Mouse (Mus musculus) heart, embryonic 14.5 days (tissue): Measurements from ENCODE around the gene N4bp2. TPM values are rescaled to one million over a fixed set of nuclear protein-coding genes. Genes with fewer than 3 reads are reported as not detected.
A peak's percentile ranks its signal among the peaks of the same experiment; 100 is the strongest.
"Not testable (repeated sequence)": the region's sequence is repeated elsewhere in the genome, so short reads cannot be mapped to it uniquely, and the experiment has no call there.

Experiments
- ATAC-seq: fragments of 200-750 bp; cut with Nextera tagmentation; 2 replicates; pipeline ENCODE4 v1.8.0; 2017; ENCODE audit warnings: low read depth, moderate TSS enrichment; ENCODE audit not compliant: insufficient number of reproducible peaks, insufficient read depth, low FRiP score
- H3K27ac ChIP-seq, 2 experiments: fragments of 200-500 bp in 1 of 2; fragments of 300-500 bp in 1 of 2; sonication (generic) in 1 of 2; replicated peaks in 1 of 2; 2 replicates each; pipeline ENCODE4 v1.5.1; 2012 to 2014; ENCODE audit warnings: low read depth in 2 of 2, low read length in 2 of 2, control low read depth in 1 of 2, mild to moderate bottlenecking in 1 of 2, mixed read lengths in 1 of 2; ENCODE audit not compliant: control insufficient read depth in 1 of 2, insufficient read depth in 1 of 2
- H3K27me3 ChIP-seq: fragments of 300-500 bp; sonication (generic); 2 replicates; pipeline ENCODE4 v1.6.1; 2014; ENCODE audit warnings: mild to moderate bottlenecking, low read length, control low read depth; ENCODE audit not compliant: control insufficient read depth, insufficient read depth
- H3K36me3 ChIP-seq: fragments of 300-500 bp; sonication (generic); 2 replicates; pipeline ENCODE4 v1.6.1; 2014; ENCODE audit warnings: mild to moderate bottlenecking, control low read depth, low read length, mixed read lengths; ENCODE audit not compliant: control insufficient read depth, insufficient read depth
- H3K4me1 ChIP-seq, 2 experiments: fragments of 200-500 bp in 1 of 2; fragments of 300-500 bp in 1 of 2; sonication (generic) in 1 of 2; 2 replicates each; pipeline ENCODE4 v1.6.1; 2012 to 2014; ENCODE audit warnings: low read length in 2 of 2, control low read depth in 1 of 2, mixed read lengths in 1 of 2; ENCODE audit not compliant: control insufficient read depth in 2 of 2, insufficient read depth in 2 of 2
- H3K4me2 ChIP-seq: fragments of 300-500 bp; sonication (generic); 2 replicates; pipeline ENCODE4 v1.6.1; 2014; ENCODE audit warnings: mild to moderate bottlenecking, low read length
- H3K4me3 ChIP-seq, 2 experiments: fragments of 200-500 bp in 1 of 2; fragments of 300-500 bp in 1 of 2; sonication (generic) in 1 of 2; 2 replicates each; pipeline ENCODE4 v1.5.1; 2012 to 2014; ENCODE audit warnings: low read length in 2 of 2, mild to moderate bottlenecking in 2 of 2, control low read depth in 1 of 2, low read depth in 1 of 2, moderate library complexity in 1 of 2; ENCODE audit not compliant: control insufficient read depth in 1 of 2, insufficient read depth in 1 of 2
- H3K9ac ChIP-seq: fragments of 300-500 bp; sonication (generic); 2 replicates; pipeline ENCODE4 v1.6.1; 2014; ENCODE audit warnings: mild to moderate bottlenecking, low read length
- H3K9me3 ChIP-seq: fragments of 300-500 bp; sonication (generic); 2 replicates; pipeline ENCODE4 v1.6.1; 2016; ENCODE audit warnings: low read length, control low read depth; ENCODE audit not compliant: control insufficient read depth
- WGBS: fragments of 180-500 bp; shearing (Covaris S2); extraction: QIAGEN DNeasy Blood & Tissue Kit; methylation state at CpG from one replicate; pipeline ENCODE4 v1.1.7; 2014; 5-methylcytosine and 5-hydroxymethylcytosine counted together
- polyA plus RNA-seq: library from polyadenylated mRNA; unstranded; fragments of >200 nt; fragmentation: Nextera tagmentation; extraction: Ambion mirVana; gene quantifications from 2 replicates; pipeline ENCODE4 v1.2.1, GENCODE M21; 2014

Gene N4bp2
- polyA plus RNA-seq, 1 experiment from 2014 or later = 28.1 TPM

- peak overlapping the region; percentile 97 for H3K27ac ChIP-seq
- no peaks in the 10 kb centered on the region for H3K9me3 ChIP-seq
- peak; percentile 86 for ATAC-seq
- peaks cover 0 to 22% of the 10 kb centered on the region in 2 experiments; a peak in 3 of 4 replicates for H3K4me1 ChIP-seq
- H3K36me3 ChIP-seq = 0 out of 2 replicates have a peak, but pooled peaks cover 2% of the 10 kb centered on the region
- H3K4me3 ChIP-seq = peak overlapping the region; percentile 57 to 76
- under 1% methylated on average over 98 of the region's 121 CpGs for WGBS
- no peaks in the 10 kb centered on the region for H3K27me3 ChIP-seq
- peak overlapping the region; percentile 67 for H3K4me2 ChIP-seq
- peak overlapping the region; percentile 88 for H3K9ac ChIP-seq
Measured at GRCm38 (mm10) chr5:65763916-65764785, 830 bp downstream of the N4bp2 start.

GRCm38 (mm10) chr5:65764786-65765634 lies 1.7 kb downstream of the N4bp2 start:
- Histone ChIP-seq H3K9ac (peak overlapping the region; percentile 88), H3K4me2 (peak overlapping the region; percentile 67), H3K27ac (peak overlapping the region; percentile 95 to 97), H3K9me3 (no peaks in the 10 kb centered on the region), H3K4me1 (peaks cover 0 to 24% of the 10 kb centered on the region in 2 experiments; a peak in 3 of 4 replicates), H3K36me3 (0 out of 2 replicates have a peak, but pooled peaks cover 2% of the 10 kb centered on the region), H3K4me3 (peak overlapping the region; percentile 57 to 76), H3K27me3 (no peaks in the 10 kb centered on the region)
- peak; percentile 80 for ATAC-seq
- 5% methylated on average over 36 of the region's 36 CpGs for WGBS

GRCm38 (mm10) chr5:65765635-65765911 lies 2.3 kb downstream of the N4bp2 start:
- Histone ChIP-seq H3K9ac (peak overlapping the region; percentile 88; the same call in 1 of the 2 replicates), H3K27me3 (no peaks in the 10 kb centered on the region), H3K27ac (peak overlapping the region; percentile 41 to 97; a peak in 1 of 4 replicates), H3K4me3 (peak overlapping the region; percentile 57 to 76; a peak in 3 of 4 replicates), H3K4me1 (peaks cover 0 to 25% of the 10 kb centered on the region in 2 experiments; a peak in 3 of 4 replicates), H3K36me3 (0 out of 2 replicates have a peak, but pooled peaks cover 2% of the 10 kb centered on the region), H3K4me2 (peak overlapping the region; percentile 67), H3K9me3 (no peaks in the 10 kb centered on the region)
- no peak for ATAC-seq
- WGBS = 42% methylated on average over 5 of the region's 5 CpGs

GRCm38 (mm10) chr5:65768007-65768406 lies 4.7 kb downstream of the N4bp2 start:
- H3K27ac ChIP-seq = peak overlapping the region; percentile 22 to 35; a peak in 3 of 4 replicates

DNA sequence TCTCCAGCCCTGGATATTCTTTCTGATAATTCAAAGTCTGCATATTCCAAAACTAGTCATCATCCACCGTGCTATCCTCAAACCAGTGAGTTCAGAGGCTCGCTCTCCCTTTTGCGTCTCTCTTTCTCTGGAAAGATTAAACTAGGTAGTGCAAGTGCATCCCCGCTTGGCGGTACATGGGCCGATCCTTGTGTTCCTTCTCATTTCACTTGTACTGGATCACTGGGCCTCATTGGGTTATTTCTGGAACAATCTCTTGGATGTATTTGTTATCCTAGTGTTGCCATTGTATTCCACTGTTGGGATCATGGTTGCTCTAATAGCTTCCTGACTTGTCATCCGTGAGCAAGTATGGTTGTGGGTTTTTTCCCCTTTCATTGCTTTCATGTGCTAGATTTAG lies 6.7 kb downstream of the N4bp2 start:
- Histone ChIP-seq H3K9ac (no peak overlapping the region), H3K4me3 (no peak overlapping the region), H3K36me3 (0 out of 2 replicates have a peak, but pooled peaks cover 10% of the 10 kb centered on the region), H3K27ac (no peak overlapping the region), H3K4me2 (no peak overlapping the region), H3K9me3 (no peaks in the 10 kb centered on the region), H3K27me3 (no peaks in the 10 kb centered on the region), H3K4me1 (peaks cover 0 to 16% of the 10 kb centered on the region in 2 experiments; a peak in 3 of 4 replicates)
- WGBS = 90% methylated on average over 7 of the region's 7 CpGs
- no peak for ATAC-seq

More at GRCm38 (mm10) chr5:65768007-65768406, 4.7 kb downstream of the N4bp2 start:
- H3K4me2 ChIP-seq = no peak overlapping the region
- H3K36me3 ChIP-seq = 0 out of 2 replicates have a peak, but pooled peaks cover 6% of the 10 kb centered on the region
- 32% methylated on average over 5 of the region's 5 CpGs for WGBS
- peaks cover 0 to 16% of the 10 kb centered on the region in 2 experiments; a peak in 3 of 4 replicates for H3K4me1 ChIP-seq
- no peaks in the 10 kb centered on the region for H3K27me3 ChIP-seq
- no peak for ATAC-seq
- H3K4me3 ChIP-seq = no peak overlapping the region
- no peak overlapping the region; the same call in 1 of the 2 replicates for H3K9ac ChIP-seq
- no peaks in the 10 kb centered on the region for H3K9me3 ChIP-seq

DNA sequence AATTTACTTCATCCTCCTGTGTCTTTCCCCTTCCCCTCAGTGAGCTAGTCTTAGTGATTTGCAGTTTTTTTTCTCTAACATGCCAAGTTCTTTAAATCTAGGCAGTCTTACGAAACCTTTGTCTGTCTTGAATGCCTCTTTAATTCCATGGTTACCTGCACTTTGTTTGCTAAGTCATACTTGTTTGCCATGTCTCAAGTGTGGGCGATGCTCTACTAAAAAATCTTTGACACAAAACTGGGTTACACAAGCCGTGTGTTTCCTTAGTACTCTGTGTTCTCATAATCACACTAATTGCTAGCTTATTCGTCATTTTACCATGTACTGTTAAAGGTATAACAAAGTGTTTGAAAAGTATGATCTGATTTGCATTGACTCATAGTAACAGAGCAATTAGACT lies 7.2 kb downstream of the N4bp2 start:
- Histone ChIP-seq H3K4me2 (no peak overlapping the region), H3K9me3 (no peaks in the 10 kb centered on the region), H3K27me3 (no peaks in the 10 kb centered on the region), H3K4me3 (no peak overlapping the region), H3K9ac (no peak overlapping the region), H3K27ac (no peak overlapping the region), H3K4me1 (peaks cover 0 to 15% of the 10 kb centered on the region in 2 experiments; a peak in 3 of 4 replicates), H3K36me3 (peaks cover 13% of the 10 kb centered on the region; the same call in 1 of the 2 replicates)
- ATAC-seq = no peak
- WGBS = 89% methylated on average over 4 of the region's 4 CpGs

DNA sequence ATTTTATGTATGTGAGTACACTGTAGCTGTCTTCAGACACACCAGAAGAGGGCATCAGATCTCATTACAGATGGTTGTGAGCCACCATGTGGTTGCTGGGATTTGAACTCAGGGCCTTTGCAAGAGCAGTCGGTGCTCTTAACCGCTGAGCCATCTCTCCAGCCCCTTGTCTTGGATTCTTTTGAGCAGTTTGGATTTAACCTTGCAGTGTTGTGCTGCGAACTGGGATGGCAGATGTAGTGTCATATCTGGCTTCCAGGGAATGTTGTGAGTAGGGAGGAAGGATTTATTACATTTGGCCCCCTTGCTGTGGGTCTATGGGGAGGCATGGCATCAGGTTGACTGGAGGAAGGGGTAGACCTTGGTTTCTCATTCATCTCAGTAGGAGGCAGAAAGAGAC lies 10.6 kb downstream of the N4bp2 start:
- 92% methylated on average over 3 of the region's 3 CpGs for WGBS
- H3K4me1 ChIP-seq, H3K4me2 ChIP-seq, H3K27me3 ChIP-seq, H3K9me3 ChIP-seq, ATAC-seq, H3K27ac ChIP-seq, H3K4me3 ChIP-seq, H3K9ac ChIP-seq: not testable (repeated sequence)
- H3K36me3 ChIP-seq = peaks cover 42% of the 10 kb centered on the region
